Mouse (Mus musculus): Measurements from ENCODE around the gene Arhgap42. TPM values are rescaled to one million over a fixed set of nuclear protein-coding genes. Genes with fewer than 3 reads are reported as not detected.

Gene Arhgap42
- polyA plus RNA-seq, 1 experiment from 2014 or later: 13.9 TPM

GRCm38 (mm10) chr9:9001170-9001569 is 237.7 kb downstream of the Arhgap42 start:
- Histone ChIP-seq H3K9ac (no peak overlapping the region), H3K27ac (no peak overlapping the region), H3K4me1 (replicated peaks) (no peaks in the 10 kb centered on the region), H3K27me3 (no peaks in the 10 kb centered on the region), H3K9me3 (replicated peaks) (no peaks in the 10 kb centered on the region), H3K4me3 (no peak overlapping the region), H3K36me3 (no peaks in the 10 kb centered on the region), H3K4me2 (no peak overlapping the region)
- no peak for ATAC-seq (replicated peaks; ENCODE audit: insufficient number of reproducible peaks, insufficient read depth, low FRiP score, low read depth)

- no peak overlapping the region for H3K9ac ChIP-seq
- H3K4me2 ChIP-seq: no peak overlapping the region
- H3K27me3 ChIP-seq: no peaks in the 10 kb centered on the region
- no peaks in the 10 kb centered on the region for H3K4me1 ChIP-seq (replicated peaks)
- no peaks in the 10 kb centered on the region for H3K9me3 ChIP-seq (replicated peaks)
- no peaks in the 10 kb centered on the region for H3K36me3 ChIP-seq
- 72% methylated on average over 2 of the region's 2 CpGs for WGBS
- no peak overlapping the region for H3K27ac ChIP-seq
- H3K4me3 ChIP-seq: no peak overlapping the region
- ATAC-seq (replicated peaks; ENCODE audit: insufficient number of reproducible peaks, insufficient read depth, low FRiP score, low read depth): no peak
These were observed 242.4 kb downstream of the Arhgap42 start for GRCm38 (mm10) chr9:8996494-8996893.

- no peak for ATAC-seq (replicated peaks; ENCODE audit: insufficient number of reproducible peaks, insufficient read depth, low FRiP score, low read depth)
- H3K27ac ChIP-seq: no peak overlapping the region
- H3K9ac ChIP-seq: no peak overlapping the region
- H3K4me3 ChIP-seq: no peak overlapping the region
- WGBS: 58% methylated on average over 3 of the region's 3 CpGs
- no peaks in the 10 kb centered on the region for H3K36me3 ChIP-seq
- no peaks in the 10 kb centered on the region for H3K27me3 ChIP-seq
- H3K4me2 ChIP-seq: no peak overlapping the region
- no peaks in the 10 kb centered on the region for H3K4me1 ChIP-seq (replicated peaks)
- no peaks in the 10 kb centered on the region for H3K9me3 ChIP-seq (replicated peaks)
These were observed 256.6 kb downstream of the Arhgap42 start for GRCm38 (mm10) chr9:8982315-8982714.

GRCm38 (mm10) chr9:8977775-8978174 is 261.1 kb downstream of the Arhgap42 start:
- Histone ChIP-seq H3K4me1 (replicated peaks) (no peaks in the 10 kb centered on the region), H3K9me3 (replicated peaks) (no peaks in the 10 kb centered on the region), H3K27ac (no peak overlapping the region), H3K9ac (no peak overlapping the region), H3K4me2 (no peak overlapping the region), H3K27me3 (no peaks in the 10 kb centered on the region), H3K36me3 (no peaks in the 10 kb centered on the region), H3K4me3 (no peak overlapping the region)
- 65% methylated on average over 2 of the region's 2 CpGs for WGBS
- ATAC-seq (replicated peaks; ENCODE audit: insufficient number of reproducible peaks, insufficient read depth, low FRiP score, low read depth): no peak

- WGBS: 54% methylated on average over 2 of the region's 2 CpGs
- no peak for ATAC-seq (replicated peaks; ENCODE audit: insufficient number of reproducible peaks, insufficient read depth, low FRiP score, low read depth)
These were observed 267.4 kb downstream of the Arhgap42 start, which contains the start of gene Gm16485 for GRCm38 (mm10) chr9:8971491-8971890. Gene Gm16485, plus strand, starts transcription at chr9:8971791.

GRCm38 (mm10) chr9:8970240-8970639 is 268.7 kb downstream of the Arhgap42 start:
- no peaks in the 10 kb centered on the region for H3K4me1 ChIP-seq (replicated peaks)
- 58% methylated on average over 7 of the region's 7 CpGs for WGBS
- no peak for ATAC-seq (replicated peaks; ENCODE audit: insufficient number of reproducible peaks, insufficient read depth, low FRiP score, low read depth)

More at GRCm38 (mm10) chr9:8971491-8971890, 267.4 kb downstream of the Arhgap42 start, which contains the start of gene Gm16485:
- Histone ChIP-seq H3K4me2 (no peak within 1 kb of the TSS), H3K27me3 (no peaks in the 10 kb centered on the region), H3K27ac (no peak within 1 kb of the TSS), H3K9me3 (replicated peaks) (no peaks in the 10 kb centered on the region), H3K4me3 (no peak within 1 kb of the TSS), H3K9ac (no peak within 1 kb of the TSS), H3K4me1 (replicated peaks) (no peaks in the 10 kb centered on the region), H3K36me3 (no peaks in the 10 kb centered on the region)

GRCm38 (mm10) chr9:8964512-8965133 is 274.3 kb downstream of the Arhgap42 start:
- no peaks in the 10 kb centered on the region for H3K9me3 ChIP-seq (replicated peaks)
- no peak overlapping the region for H3K27ac ChIP-seq
- no peaks in the 10 kb centered on the region for H3K36me3 ChIP-seq
- 59% methylated on average over 8 of the region's 8 CpGs for WGBS
- no peaks in the 10 kb centered on the region for H3K27me3 ChIP-seq
- H3K4me3 ChIP-seq: no peak overlapping the region
- no peak overlapping the region for H3K9ac ChIP-seq
- no peaks in the 10 kb centered on the region for H3K4me1 ChIP-seq (replicated peaks)
- H3K4me2 ChIP-seq: no peak overlapping the region
- no peak for ATAC-seq (replicated peaks; ENCODE audit: insufficient number of reproducible peaks, insufficient read depth, low FRiP score, low read depth)

More at GRCm38 (mm10) chr9:8970240-8970639, 268.7 kb downstream of the Arhgap42 start:
- H3K9me3 ChIP-seq (replicated peaks): no peaks in the 10 kb centered on the region
- no peak overlapping the region for H3K4me2 ChIP-seq
- H3K9ac ChIP-seq: no peak overlapping the region
- no peak overlapping the region for H3K4me3 ChIP-seq
- no peaks in the 10 kb centered on the region for H3K27me3 ChIP-seq
- H3K27ac ChIP-seq: no peak overlapping the region
- no peaks in the 10 kb centered on the region for H3K36me3 ChIP-seq

- no peak overlapping the region for H3K4me3 ChIP-seq
- no peak overlapping the region for H3K9ac ChIP-seq
- H3K27ac ChIP-seq: no peak overlapping the region
- H3K9me3 ChIP-seq (replicated peaks): no peaks in the 10 kb centered on the region
- H3K4me1 ChIP-seq (replicated peaks): no peaks in the 10 kb centered on the region
- H3K36me3 ChIP-seq: no peaks in the 10 kb centered on the region
- ATAC-seq (replicated peaks; ENCODE audit: insufficient number of reproducible peaks, insufficient read depth, low FRiP score, low read depth): no peak
- H3K27me3 ChIP-seq: no peaks in the 10 kb centered on the region
- no peak overlapping the region for H3K4me2 ChIP-seq
These were observed 285.6 kb downstream of the Arhgap42 start for GRCm38 (mm10) chr9:8953306-8953705.

Measured in heart, embryonic 15.5 days (tissue).